Mouse (Mus musculus) urinary bladder, postnatal 0 days (tissue): ENCODE data around the gene Sowahd. TPM values are rescaled to one million over a fixed set of nuclear protein-coding genes. Genes with fewer than 3 reads are reported as not detected.

ENCODE experiments used
- polyA plus RNA-seq: library from polyadenylated mRNA; unstranded; fragments of >200 nt; fragmentation: Nextera tagmentation; extraction: Ambion mirVana; gene quantifications from 2 replicates; pipeline ENCODE4 v1.2.1, GENCODE M21; 2015

The Sowahd gene
- polyA plus RNA-seq, result not detected in 2 replicates

GRCm38 (mm10) chrX:37048066-37048889 lies at the start of gene Sowahd:
TSS of gene Sowahd (plus strand) at chrX:37048845.

DNA sequence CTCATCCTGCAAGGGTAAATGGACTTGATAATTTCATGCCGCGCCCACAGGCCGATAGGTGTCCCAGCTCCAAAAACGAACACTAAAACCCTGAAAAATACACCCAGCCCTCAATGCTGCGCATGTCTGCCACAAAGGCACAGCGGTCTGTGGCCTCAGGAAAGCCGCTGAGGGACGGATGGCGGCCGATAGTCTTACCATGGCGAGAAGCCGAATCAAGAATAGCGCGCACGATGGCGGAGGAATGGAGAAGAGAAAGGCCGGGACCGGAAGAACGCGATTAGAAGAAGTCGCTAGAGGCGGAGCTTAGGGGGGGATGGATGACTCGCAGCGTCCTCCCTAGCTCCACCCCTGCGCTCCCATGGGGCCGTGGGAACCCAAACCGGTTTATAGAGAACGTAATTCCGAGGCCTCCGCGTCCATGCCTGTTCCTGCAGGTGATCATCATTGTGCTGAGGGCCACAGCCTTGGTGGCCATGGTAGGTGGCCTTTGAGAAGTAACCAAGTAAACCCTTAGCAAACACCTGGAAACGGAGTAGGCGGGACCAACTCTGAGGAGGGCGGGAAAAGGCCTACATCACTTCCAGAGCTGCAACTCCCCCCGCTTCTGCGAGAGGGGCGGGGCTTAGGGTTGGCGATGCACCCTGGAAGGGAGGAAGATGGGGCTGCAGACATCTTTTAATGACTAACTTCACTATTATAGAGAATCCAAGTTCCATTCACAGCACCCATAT lies 36.4 kb downstream of the Sowahd start, which contains the start of gene Rpl39:
TSS of gene Rpl39 (minus strand) at position 476 of the 734 bp plus-strand sequence.

Other genes with a start within 250 kb of the Sowahd start
- 148 and 150 TPM in 2 replicates for gene Ube2a, start 174.9 kb upstream of the Sowahd start, polyA plus RNA-seq
- gene C330007P06Rik, start 174.7 kb upstream of the Sowahd start, polyA plus RNA-seq, result 14.6 and 18.1 TPM in 2 replicates
- 0.67 and 0.70 TPM in 2 replicates for gene Nkrf, start 145.9 kb upstream of the Sowahd start, polyA plus RNA-seq
- 7.7 and 8.8 TPM in 2 replicates for gene Sept6, start 57.1 kb upstream of the Sowahd start, polyA plus RNA-seq
- 542 and 608 TPM in 2 replicates for gene Rpl39, start 36.6 kb downstream of the Sowahd start, polyA plus RNA-seq
- 8.7 and 9.7 TPM in 2 replicates for gene Upf3b, start 61.5 kb downstream of the Sowahd start, polyA plus RNA-seq
- 7.1 and 8.0 TPM in 2 replicates for gene Nkap, start 78.0 kb downstream of the Sowahd start, polyA plus RNA-seq
- not detected in 2 replicates for gene Akap14, start 120.0 kb downstream of the Sowahd start, polyA plus RNA-seq
- 773 and 849 TPM in 2 replicates for gene Ndufa1, start 142.3 kb downstream of the Sowahd start, polyA plus RNA-seq
- gene Rnf113a1, start 142.4 kb downstream of the Sowahd start, polyA plus RNA-seq, result 7.9 and 8.0 TPM in 2 replicates
- gene Gm9, start 162.2 kb downstream of the Sowahd start, polyA plus RNA-seq, result not detected in 2 replicates
- not detected in 2 replicates for gene Rhox1, start 173.4 kb downstream of the Sowahd start, polyA plus RNA-seq
- gene Rhox2a, start 196.1 kb downstream of the Sowahd start, polyA plus RNA-seq, result not detected in 2 replicates
- gene Rhox3a, start 201.1 kb downstream of the Sowahd start, polyA plus RNA-seq, result not detected in 2 replicates
- not detected in 2 replicates for gene Rhox4a, start 216.5 kb downstream of the Sowahd start, polyA plus RNA-seq